Mouse (Mus musculus) erythroblast, embryonic 14.5 days (primary cell): Measurements from ENCODE around the gene Sox30.

Experiments used
- GATA1 ChIP-seq: IDR thresholded peaks from 2 replicates; pipeline ENCODE4 v1.6.1; 2012; ENCODE audit warnings: low read length, inconsistent platforms, mixed read lengths
- TAL1 ChIP-seq: IDR thresholded peaks from 3 replicates; pipeline ENCODE4 v1.6.1; 2012; ENCODE audit warnings: low read length, inconsistent platforms, mixed read lengths

DNA sequence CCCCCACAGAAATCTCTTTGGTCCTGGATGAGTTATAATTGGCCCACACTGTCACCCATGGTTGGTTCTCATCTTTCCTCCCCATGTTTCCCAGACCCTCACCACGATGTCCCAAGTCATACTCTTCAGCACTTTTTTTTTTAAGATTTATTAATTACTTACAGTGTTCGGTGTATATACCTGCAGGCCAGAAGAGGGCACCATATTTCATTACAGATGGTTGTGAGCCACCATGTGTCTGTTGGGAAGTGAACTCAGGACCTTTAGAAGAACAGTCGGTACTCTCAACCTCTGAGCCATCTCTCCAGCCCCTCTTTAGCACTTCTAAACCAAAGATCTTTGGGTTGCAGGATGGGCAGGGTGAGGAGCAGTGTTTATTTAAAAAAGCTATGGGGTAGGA lies 51.4 kb downstream of the Sox30 start:
- no peak for TF ChIP-seq GATA1
- TF ChIP-seq TAL1, result no peak
